35 mouse cellular contexts compared by ENCODE assay signal in the genomic region with DNA sequence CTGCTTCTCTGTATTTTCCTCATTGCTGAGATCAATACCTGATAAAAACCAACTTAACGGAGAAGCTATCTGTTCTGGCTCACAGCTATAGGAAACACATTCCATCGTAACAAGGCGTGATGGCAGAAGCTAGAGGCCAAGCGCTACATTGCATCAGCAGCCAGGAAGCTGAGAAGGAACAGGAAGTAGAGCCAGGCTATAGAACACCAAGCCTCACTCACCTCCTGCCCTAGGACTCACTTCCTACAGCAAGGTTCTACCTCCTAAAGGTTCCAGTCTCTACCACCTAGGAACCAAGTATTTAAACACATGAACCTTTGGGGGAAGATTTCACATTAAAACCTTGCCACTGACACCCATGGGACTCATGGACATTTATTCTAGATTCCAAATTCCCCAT. TPM values are rescaled to one million over a fixed set of nuclear protein-coding genes. Genes with fewer than 3 reads are reported as not detected.
"Had no signal": no experiment of that assay in that cellular context is flagged by ENCODE, and none has a peak within 500 bp of the region (broad histone marks: within the 10 kb centered on the region; RNA-seq: fewer than 3 reads in every experiment).

No protein-coding gene starts in this region.

- H3K36me3 ChIP-seq: limb, embryonic 10.5 days; limb, embryonic 12.5 days; limb, embryonic 13.5 days; limb, embryonic 15.5 days; liver, embryonic 12.5 days; liver, embryonic 13.5 days; liver, embryonic 15.5 days; lung, embryonic 15.5 days; midbrain, embryonic 10.5 days; midbrain, embryonic 12.5 days; midbrain, embryonic 13.5 days; midbrain, embryonic 15.5 days; neural tube, embryonic 12.5 days had no signal

- DNase-seq: left cerebral cortex, postnatal 4 days; liver; liver, embryonic 13.5 days; liver, postnatal 0 days; lung, adult 18-20 months; lung, adult 2 months; lung, embryonic 14.5 days; lung, postnatal 10 days; lung, postnatal 14 days; lung, postnatal 36 days; lung, postnatal 4 days; midbrain, embryonic 14.5 days had no signal

- H3K4me1 ChIP-seq: limb, embryonic 10.5 days; limb, embryonic 12.5 days; liver, embryonic 12.5 days; liver, embryonic 13.5 days; liver, embryonic 15.5 days; lung, embryonic 15.5 days; megakaryocyte, embryonic 14.5 days; midbrain, embryonic 10.5 days; midbrain, embryonic 12.5 days; midbrain, embryonic 13.5 days; midbrain, embryonic 15.5 days; neural tube, embryonic 12.5 days had no signal

- ATAC-seq: liver, embryonic 12.5 days; liver, postnatal 0 days; lung, postnatal 0 days; midbrain, embryonic 13.5 days; midbrain, embryonic 15.5 days; midbrain, embryonic 16.5 days had no signal

- H3K4me3 ChIP-seq: limb, embryonic 10.5 days; limb, embryonic 12.5 days; limb, embryonic 13.5 days; limb, embryonic 15.5 days; liver, embryonic 12.5 days; liver, embryonic 13.5 days; liver, embryonic 15.5 days; lung, embryonic 15.5 days; megakaryocyte, embryonic 14.5 days; midbrain, embryonic 10.5 days; midbrain, embryonic 12.5 days; midbrain, embryonic 13.5 days; midbrain, embryonic 15.5 days; myocyte; neural tube, embryonic 12.5 days had no signal

- H3K9ac ChIP-seq: limb, embryonic 12.5 days; limb, embryonic 13.5 days; limb, embryonic 15.5 days; liver, embryonic 12.5 days; liver, embryonic 13.5 days; liver, embryonic 14.5 days; liver, embryonic 15.5 days; liver, postnatal 0 days; lung, embryonic 14.5 days; lung, embryonic 15.5 days; midbrain, embryonic 12.5 days; midbrain, embryonic 13.5 days; midbrain, embryonic 15.5 days; neural tube, embryonic 12.5 days had no signal

- H3K27me3 ChIP-seq: limb, embryonic 12.5 days; limb, embryonic 13.5 days; limb, embryonic 15.5 days; liver, embryonic 12.5 days; liver, embryonic 13.5 days; liver, embryonic 15.5 days; lung, embryonic 15.5 days; midbrain, embryonic 12.5 days; midbrain, embryonic 13.5 days; midbrain, embryonic 15.5 days; neural tube, embryonic 12.5 days had no signal

- H3K4me2 ChIP-seq: limb, embryonic 12.5 days; limb, embryonic 13.5 days; limb, embryonic 15.5 days; liver, embryonic 11.5 days; liver, embryonic 12.5 days; liver, embryonic 13.5 days; liver, embryonic 15.5 days; lung, embryonic 14.5 days; lung, embryonic 15.5 days; midbrain, embryonic 11.5 days; midbrain, embryonic 12.5 days; midbrain, embryonic 13.5 days; midbrain, embryonic 15.5 days; neural tube, embryonic 12.5 days had no signal

- H3K27ac ChIP-seq: limb, embryonic 10.5 days; limb, embryonic 12.5 days; limb, embryonic 13.5 days; limb, embryonic 15.5 days; liver, embryonic 12.5 days; liver, embryonic 13.5 days; liver, embryonic 14.5 days; liver, embryonic 15.5 days; lung, embryonic 15.5 days; macrophage; midbrain, embryonic 10.5 days; midbrain, embryonic 12.5 days; midbrain, embryonic 13.5 days; midbrain, embryonic 15.5 days; neural tube, embryonic 12.5 days had no signal

- H3K9me3 ChIP-seq: limb, embryonic 10.5 days; limb, embryonic 12.5 days; limb, embryonic 15.5 days; liver, embryonic 12.5 days; liver, embryonic 13.5 days; liver, embryonic 15.5 days; lung, embryonic 15.5 days; megakaryocyte, embryonic 14.5 days; midbrain, embryonic 10.5 days; midbrain, embryonic 12.5 days; midbrain, embryonic 13.5 days; midbrain, embryonic 15.5 days; neural tube, embryonic 12.5 days had no signal

RNA-seq across cellular contexts. Expression of a gene that starts 39.9 kb away (rescaled TPM):
- total RNA-seq: megakaryocyte-erythroid progenitor cell, adult 5-6 weeks had no signal
- polyA plus RNA-seq: myocyte had no signal

RNA-seq across cellular contexts. Expression of a gene that starts 49.1 kb away (rescaled TPM):
- total RNA-seq: megakaryocyte progenitor cell, adult 5-6 weeks; megakaryocyte-erythroid progenitor cell, adult 5-6 weeks; monocyte, adult 5-6 weeks had no signal
- polyA plus RNA-seq: macrophage had no signal
